In genomic region chr13:55398088-55398487, GRCm38 (mm10) we compare ENCODE assay signal across 24 mouse cellular contexts. TPM values are rescaled to one million over a fixed set of nuclear protein-coding genes. Genes with fewer than 3 reads are reported as not detected.
"Had no signal": no experiment of that assay in that cellular context is flagged by ENCODE, and none has a peak within 500 bp of the region (broad histone marks: within the 10 kb centered on the region; RNA-seq: fewer than 3 reads in every experiment).

Gene Slc34a1, plus strand, starts transcription at chr13:55398187.

- H3K27me3 ChIP-seq: midbrain, embryonic 15.5 days; stomach, embryonic 15.5 days had no signal

- H3K27ac ChIP-seq: intestine, embryonic 15.5 days; left cerebral cortex, adult 2 months; liver, embryonic 13.5 days; midbrain, embryonic 12.5 days; midbrain, embryonic 15.5 days; neural tube, embryonic 12.5 days; neural tube, embryonic 15.5 days had no signal

- H3K4me3 ChIP-seq: intestine, embryonic 15.5 days; left cerebral cortex, adult 2 months; liver, embryonic 13.5 days; midbrain, embryonic 12.5 days; midbrain, embryonic 15.5 days; neural tube, embryonic 12.5 days; neural tube, embryonic 15.5 days; stomach, embryonic 15.5 days had no signal

- H3K9me3 ChIP-seq: intestine, embryonic 15.5 days; liver, embryonic 13.5 days; midbrain, embryonic 12.5 days; midbrain, embryonic 15.5 days; neural tube, embryonic 12.5 days; neural tube, embryonic 15.5 days; stomach, embryonic 15.5 days had no signal

- ATAC-seq: intestine, embryonic 15.5 days; midbrain, embryonic 15.5 days had no signal

- H3K9ac ChIP-seq: intestine, embryonic 15.5 days; liver, embryonic 13.5 days; midbrain, embryonic 12.5 days; midbrain, embryonic 15.5 days; neural tube, embryonic 12.5 days; neural tube, embryonic 15.5 days; stomach, embryonic 15.5 days had no signal

- H3K4me1 ChIP-seq: intestine, embryonic 15.5 days; liver, embryonic 13.5 days; midbrain, embryonic 12.5 days; midbrain, embryonic 15.5 days; neural tube, embryonic 12.5 days; neural tube, embryonic 15.5 days; stomach, embryonic 15.5 days had no signal

- H3K36me3 ChIP-seq: intestine, embryonic 15.5 days; liver, embryonic 13.5 days; midbrain, embryonic 12.5 days; midbrain, embryonic 15.5 days; neural tube, embryonic 12.5 days; neural tube, embryonic 15.5 days; stomach, embryonic 15.5 days had no signal

- DNase-seq: kidney, adult 18-20 months; layer of hippocampus, postnatal 36 days; liver, embryonic 13.5 days; lung, adult 2 months; lung, postnatal 14 days; lung, postnatal 4 days; right cerebral cortex, postnatal 25 days; spleen, adult 18-20 months; thymus, postnatal 25 days had no signal

- H3K4me2 ChIP-seq: intestine, embryonic 15.5 days; liver, embryonic 13.5 days; midbrain, embryonic 12.5 days; midbrain, embryonic 15.5 days; neural tube, embryonic 12.5 days; neural tube, embryonic 15.5 days; stomach, embryonic 15.5 days had no signal

RNA-seq across cellular contexts. Expression of gene Slc34a1, which starts in this region (rescaled TPM):
- total RNA-seq: layer of hippocampus, adult 8-10 months; layer of hippocampus, postnatal 10 days; layer of hippocampus, postnatal 36 days; left cerebral cortex, postnatal 10 days; liver, adult 2 months had no signal
- polyA plus RNA-seq: intestine, embryonic 15.5 days; limb, embryonic 11.5 days; limb, embryonic 14.5 days; liver, embryonic 13.5 days; liver, embryonic 16.5 days; lung, embryonic 16.5 days; midbrain, embryonic 15.5 days; neural tube, embryonic 15.5 days had no signal
